Mouse (Mus musculus): ENCODE results near the gene Ror2. TPM values are rescaled to one million over a fixed set of nuclear protein-coding genes. Genes with fewer than 3 reads are reported as not detected.

Gene Ror2
- total RNA-seq, 1 experiment from 2014 or later: 0.35 TPM

DNA sequence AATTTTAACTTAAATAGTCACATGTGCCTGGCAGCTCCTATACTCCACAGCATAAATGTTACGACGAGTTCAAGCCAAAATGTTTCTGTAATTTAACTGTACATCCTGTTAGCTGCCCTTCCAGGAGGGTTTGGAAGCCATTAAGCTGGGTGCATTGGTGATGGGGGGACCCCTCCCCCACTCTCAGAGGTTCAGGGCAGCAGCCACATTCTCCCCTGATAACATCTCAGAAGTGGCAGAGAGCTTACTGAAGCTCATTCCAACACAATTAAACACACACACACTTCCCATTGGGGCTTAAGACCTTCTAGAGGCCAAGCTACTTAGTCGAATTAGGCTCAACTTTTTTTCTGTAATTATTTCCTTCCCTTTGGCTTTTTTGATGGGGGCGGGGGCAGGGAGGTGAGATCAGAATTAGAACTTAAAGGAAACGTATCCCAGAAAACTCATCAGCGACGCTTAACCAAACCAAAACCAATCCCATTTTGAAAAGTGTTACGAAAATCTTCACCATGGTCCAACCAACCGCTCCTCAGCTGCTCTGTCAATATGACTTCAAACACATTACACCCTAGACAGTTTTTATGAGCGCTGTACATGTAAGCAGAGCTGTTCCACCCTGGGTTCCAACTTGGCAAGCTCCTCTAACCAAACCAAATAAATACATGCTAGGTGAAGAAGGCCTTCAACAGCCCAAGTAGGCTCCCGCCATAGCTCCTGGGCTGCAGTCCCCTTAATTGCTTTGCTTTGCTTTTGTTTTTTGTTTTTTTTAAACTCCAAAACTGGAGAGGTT lies 4.1 kb downstream of the Ror2 start:
- ATAC-seq (replicated peaks in 1 of 2; ENCODE audit: insufficient read depth in 1 of 2, low FRiP score in 2 of 2, low TSS enrichment in 1 of 2, low read depth in 1 of 2, poor library complexity in 2 of 2, severe bottlenecking in 2 of 2): no peak

DNA sequence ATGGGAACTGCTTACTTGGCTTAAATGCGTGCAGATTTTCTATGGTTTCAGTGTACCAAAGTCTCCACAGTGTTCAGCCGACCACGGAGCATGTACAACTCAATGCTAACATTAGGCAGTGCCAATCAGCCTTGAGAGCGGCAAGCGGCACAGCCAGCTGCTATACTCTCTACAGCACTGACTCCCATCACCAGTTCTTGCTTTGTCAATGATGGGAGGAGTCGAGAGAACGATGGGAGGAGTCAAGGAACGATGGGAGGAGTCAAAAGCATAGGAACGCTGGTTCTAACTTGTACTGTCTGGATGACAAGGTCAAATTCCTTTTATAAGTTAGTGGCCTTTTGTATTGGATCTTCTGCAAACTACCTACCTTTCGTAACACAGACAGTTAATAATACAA lies 7.0 kb downstream of the Ror2 start:
- ATAC-seq (replicated peaks in 1 of 2; ENCODE audit: insufficient read depth in 1 of 2, low FRiP score in 2 of 2, low TSS enrichment in 1 of 2, low read depth in 1 of 2, poor library complexity in 2 of 2, severe bottlenecking in 2 of 2): no peak

DNA sequence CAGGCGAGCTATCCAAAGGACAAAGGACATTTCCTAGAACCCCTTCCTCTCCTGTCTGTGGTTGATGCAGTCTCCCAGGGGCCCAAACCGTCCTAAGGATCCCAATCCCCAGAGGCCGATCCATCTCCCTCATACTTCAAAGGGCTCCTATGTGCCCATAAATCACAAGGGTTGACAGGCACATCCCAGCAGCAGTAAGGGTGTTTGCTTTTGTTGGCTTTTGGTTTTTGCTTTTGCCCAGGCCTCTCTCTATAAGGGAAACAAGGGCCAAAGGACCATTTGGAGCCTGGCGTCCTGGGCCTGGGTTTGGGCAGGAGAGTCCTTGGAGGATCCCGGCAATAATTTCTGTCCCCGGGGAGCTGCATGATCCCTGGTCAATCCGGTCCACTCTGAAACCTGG lies 9.5 kb downstream of the Ror2 start:
- ATAC-seq (replicated peaks in 1 of 2; ENCODE audit: insufficient read depth in 1 of 2, low FRiP score in 2 of 2, low TSS enrichment in 1 of 2, low read depth in 1 of 2, poor library complexity in 2 of 2, severe bottlenecking in 2 of 2): no peak

DNA sequence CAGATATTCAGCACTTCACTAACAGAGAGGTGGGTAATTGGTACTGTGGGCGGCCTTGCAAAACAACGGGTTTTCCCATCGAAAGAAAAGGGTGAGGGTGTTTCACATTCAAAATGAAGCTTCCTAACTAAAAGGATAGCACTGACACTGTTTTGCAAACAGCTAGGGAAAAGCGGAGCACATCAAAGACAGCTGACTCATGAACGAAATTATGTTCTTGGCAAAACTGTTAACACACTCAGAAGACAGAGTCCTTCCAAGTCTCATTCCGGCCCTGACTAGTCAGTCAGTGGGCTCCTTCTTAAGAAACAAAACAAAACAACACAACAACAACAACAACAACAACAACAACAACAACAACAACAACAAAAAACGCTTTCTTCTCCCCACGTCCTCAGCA lies 10.1 kb downstream of the Ror2 start:
- no peak for ATAC-seq (replicated peaks in 1 of 2; ENCODE audit: insufficient read depth in 1 of 2, low FRiP score in 2 of 2, low TSS enrichment in 1 of 2, low read depth in 1 of 2, poor library complexity in 2 of 2, severe bottlenecking in 2 of 2)

DNA sequence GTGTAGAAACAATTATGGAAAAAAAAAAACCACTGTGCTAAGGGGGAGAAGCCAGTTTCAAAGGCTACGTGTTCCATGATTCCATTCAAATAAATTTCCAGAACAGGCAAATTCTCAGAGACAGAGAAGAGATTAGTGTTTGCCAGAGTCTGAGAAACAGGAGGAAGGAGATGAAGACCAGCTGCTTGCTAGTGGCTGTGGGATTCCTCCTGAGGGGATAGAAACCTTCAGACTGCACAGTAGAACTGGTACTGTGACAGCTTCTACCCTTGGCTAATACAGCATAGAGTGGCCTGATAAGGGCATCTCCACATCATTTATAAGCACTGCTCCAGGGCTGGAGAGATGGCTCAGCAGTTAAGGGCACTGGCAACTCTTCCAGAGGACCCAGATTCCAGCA lies 11.2 kb downstream of the Ror2 start:
- no peak for ATAC-seq (replicated peaks in 1 of 2; ENCODE audit: insufficient read depth in 1 of 2, low FRiP score in 2 of 2, low TSS enrichment in 1 of 2, low read depth in 1 of 2, poor library complexity in 2 of 2, severe bottlenecking in 2 of 2)

DNA sequence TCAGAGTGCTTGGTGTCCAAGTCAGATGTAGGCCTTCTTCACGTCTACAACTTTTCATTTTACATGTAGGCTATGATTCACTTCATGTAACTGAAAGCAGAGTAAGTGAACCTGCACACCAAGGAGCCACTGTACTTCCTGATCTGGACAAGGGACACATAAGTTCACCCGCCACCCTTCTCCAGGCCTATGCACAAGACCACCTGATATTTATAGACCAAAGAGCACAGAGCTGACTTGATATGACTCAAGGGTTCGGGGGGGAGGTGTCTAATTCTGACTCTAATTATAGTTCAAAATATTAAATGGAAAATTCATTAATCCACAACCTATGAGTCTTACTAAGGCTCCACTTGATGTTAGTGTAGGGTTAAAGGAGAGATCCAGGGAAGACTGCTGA lies 14.3 kb downstream of the Ror2 start:
- no peak for ATAC-seq (replicated peaks in 1 of 2; ENCODE audit: insufficient read depth in 1 of 2, low FRiP score in 2 of 2, low TSS enrichment in 1 of 2, low read depth in 1 of 2, poor library complexity in 2 of 2, severe bottlenecking in 2 of 2)

DNA sequence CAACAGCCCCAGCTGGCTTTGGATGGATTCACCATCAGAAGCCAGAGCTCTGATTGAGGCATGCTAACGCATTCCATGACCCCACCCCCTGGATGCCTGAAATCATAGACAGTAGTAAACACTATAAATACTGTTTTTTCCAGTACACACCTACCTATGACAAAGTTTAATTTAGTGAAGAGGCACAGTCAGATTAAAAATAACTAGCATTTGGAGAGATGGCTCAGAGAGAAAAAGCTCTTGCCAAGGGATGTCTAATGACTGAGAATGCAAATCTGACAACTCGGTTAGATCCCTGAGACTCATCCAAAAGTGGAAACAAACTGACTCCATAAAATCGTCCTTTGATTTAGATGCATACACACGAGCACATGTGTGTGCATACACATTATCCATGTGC lies 15.4 kb downstream of the Ror2 start:
- no peak for ATAC-seq (replicated peaks in 1 of 2; ENCODE audit: insufficient read depth in 1 of 2, low FRiP score in 2 of 2, low TSS enrichment in 1 of 2, low read depth in 1 of 2, poor library complexity in 2 of 2, severe bottlenecking in 2 of 2)

DNA sequence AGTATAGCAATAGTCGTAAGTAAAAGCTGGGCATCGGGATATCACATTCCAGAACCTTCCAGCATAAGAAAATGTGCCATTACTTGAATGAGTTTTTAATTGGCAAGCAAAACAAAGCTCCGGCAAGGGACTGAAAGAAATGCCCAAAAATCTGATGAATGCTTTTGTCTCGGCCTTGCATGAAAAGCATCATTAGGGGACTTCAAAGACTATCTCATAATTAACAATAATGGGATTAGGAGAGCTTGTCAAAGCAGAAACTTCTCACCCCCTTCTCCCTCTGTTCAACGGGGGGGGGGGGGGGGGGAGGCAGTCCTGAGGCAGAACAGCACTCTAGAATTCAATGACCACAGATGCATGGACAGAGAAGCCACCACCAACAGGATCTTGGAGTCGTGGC lies 17.4 kb downstream of the Ror2 start:
- no peak for ATAC-seq (replicated peaks in 1 of 2; ENCODE audit: insufficient read depth in 1 of 2, low FRiP score in 2 of 2, low TSS enrichment in 1 of 2, low read depth in 1 of 2, poor library complexity in 2 of 2, severe bottlenecking in 2 of 2)

DNA sequence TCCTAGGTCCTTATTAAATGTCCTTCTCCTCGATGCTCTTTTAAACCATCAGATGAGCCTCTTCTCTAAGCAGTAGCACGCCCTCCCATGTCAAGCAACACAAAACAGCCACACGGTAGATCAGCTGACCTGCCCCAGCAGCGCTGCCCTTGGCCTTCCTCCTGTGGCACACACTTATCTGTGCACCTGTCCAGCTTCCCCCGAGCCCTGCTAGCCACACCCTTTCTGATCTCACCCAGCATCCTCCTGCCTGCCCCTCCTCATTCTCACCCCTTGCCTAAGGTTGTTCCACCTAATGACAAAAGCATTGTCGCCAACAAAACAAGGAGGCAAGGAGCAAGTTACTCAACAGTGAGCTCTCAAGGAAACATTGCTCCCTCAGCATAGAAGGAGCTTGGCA lies 18.1 kb downstream of the Ror2 start:
- no peak for ATAC-seq (replicated peaks in 1 of 2; ENCODE audit: insufficient read depth in 1 of 2, low FRiP score in 2 of 2, low TSS enrichment in 1 of 2, low read depth in 1 of 2, poor library complexity in 2 of 2, severe bottlenecking in 2 of 2)

DNA sequence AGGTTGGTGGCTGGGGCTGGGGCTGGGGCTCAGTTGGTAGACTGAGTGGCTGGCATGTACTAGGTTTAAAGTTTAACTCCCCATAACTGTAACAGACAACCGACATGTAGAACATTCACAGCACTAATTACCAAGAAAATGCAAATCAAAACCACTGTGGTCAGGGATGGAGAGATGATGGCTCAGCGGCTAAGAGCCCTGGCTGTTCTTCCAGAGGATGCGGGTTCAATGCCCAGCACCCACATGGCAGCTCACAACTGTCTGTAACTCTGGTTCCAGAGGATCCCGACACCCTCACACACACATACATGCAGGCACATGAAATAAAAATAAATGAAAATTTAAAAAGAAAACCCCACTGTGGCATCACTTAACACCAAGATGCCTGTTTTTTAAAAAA lies 18.8 kb downstream of the Ror2 start:
- no peak for ATAC-seq (replicated peaks in 1 of 2; ENCODE audit: insufficient read depth in 1 of 2, low FRiP score in 2 of 2, low TSS enrichment in 1 of 2, low read depth in 1 of 2, poor library complexity in 2 of 2, severe bottlenecking in 2 of 2)

DNA sequence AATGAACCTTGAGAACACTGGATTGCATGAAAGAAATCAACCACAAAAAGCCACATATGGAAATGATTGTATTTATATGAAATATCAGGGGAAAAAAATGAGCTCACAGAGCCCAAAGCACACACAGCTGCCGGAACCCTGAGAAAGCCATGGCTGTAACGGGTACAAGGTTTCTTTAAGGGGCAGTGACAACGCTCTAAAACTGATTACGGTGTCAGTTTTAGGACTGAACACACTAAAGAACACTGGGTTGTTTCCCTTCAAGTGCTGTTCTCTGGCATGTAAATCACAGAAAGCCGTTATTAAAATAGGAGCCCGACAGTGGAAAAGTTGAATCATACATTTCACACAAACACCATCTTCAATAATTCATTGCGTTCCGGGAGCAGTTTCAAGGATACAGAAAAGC lies 19.4 kb downstream of the Ror2 start:
- no peak for ATAC-seq (replicated peaks in 1 of 2; ENCODE audit: insufficient read depth in 1 of 2, low FRiP score in 2 of 2, low TSS enrichment in 1 of 2, low read depth in 1 of 2, poor library complexity in 2 of 2, severe bottlenecking in 2 of 2)

DNA sequence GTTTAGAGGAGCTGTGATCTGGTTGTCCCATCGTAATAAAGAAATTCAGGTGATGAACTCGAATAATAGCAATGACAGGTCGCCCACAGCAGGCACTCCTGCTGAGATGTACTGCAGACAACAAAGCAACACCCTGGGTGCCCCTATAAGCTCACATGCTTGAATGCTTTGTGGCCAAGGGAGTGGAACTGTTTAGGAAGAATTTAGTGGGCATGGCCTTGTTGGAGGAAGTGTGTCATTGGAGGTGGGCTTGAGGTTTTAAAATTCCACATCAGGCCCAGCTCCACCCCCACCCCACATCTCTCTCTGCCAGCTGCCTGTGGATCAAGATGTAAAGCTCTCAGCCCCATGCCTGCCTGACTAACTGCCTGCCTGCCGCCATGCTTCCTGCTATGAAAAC lies 21.0 kb downstream of the Ror2 start:
- ATAC-seq (replicated peaks in 1 of 2; ENCODE audit: insufficient read depth in 1 of 2, low FRiP score in 2 of 2, low TSS enrichment in 1 of 2, low read depth in 1 of 2, poor library complexity in 2 of 2, severe bottlenecking in 2 of 2): no peak

DNA sequence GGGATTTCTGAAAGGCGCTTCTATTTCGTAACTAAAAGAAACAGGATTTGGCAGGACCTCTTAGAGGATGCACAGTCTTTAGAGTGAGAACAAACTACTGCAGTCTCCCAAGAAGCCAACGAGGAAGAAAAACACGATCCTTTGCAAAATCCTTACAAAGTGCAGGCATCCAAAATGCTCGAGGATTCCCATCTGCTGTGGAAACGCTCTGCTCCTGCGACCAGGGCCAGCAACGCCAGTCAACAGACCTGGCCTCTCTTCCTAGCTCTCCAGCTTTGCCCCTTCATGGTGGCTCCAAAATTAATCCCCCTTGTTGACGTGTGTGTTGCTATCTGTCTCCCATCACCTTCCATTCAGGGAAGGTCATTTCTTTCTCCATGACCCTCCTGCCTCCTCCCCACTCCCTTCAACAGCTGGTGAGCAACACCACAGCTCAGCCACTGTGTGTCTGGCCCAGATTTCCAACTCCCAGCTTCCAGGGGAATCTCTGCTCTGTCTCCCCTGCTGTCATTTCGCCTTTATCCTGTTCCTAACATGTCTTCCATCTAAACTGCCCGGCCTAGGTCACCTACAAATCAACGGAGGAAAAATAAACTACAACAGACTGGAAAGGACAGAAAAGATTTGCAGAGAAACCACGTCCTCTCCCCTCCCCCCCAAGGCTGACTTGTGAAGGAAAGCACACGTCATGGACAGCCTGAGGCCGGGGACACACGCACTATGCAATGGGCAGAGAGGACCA lies 23.2 kb downstream of the Ror2 start:
- no peak for ATAC-seq (replicated peaks in 1 of 2; ENCODE audit: insufficient read depth in 1 of 2, low FRiP score in 2 of 2, low TSS enrichment in 1 of 2, low read depth in 1 of 2, poor library complexity in 2 of 2, severe bottlenecking in 2 of 2)

DNA sequence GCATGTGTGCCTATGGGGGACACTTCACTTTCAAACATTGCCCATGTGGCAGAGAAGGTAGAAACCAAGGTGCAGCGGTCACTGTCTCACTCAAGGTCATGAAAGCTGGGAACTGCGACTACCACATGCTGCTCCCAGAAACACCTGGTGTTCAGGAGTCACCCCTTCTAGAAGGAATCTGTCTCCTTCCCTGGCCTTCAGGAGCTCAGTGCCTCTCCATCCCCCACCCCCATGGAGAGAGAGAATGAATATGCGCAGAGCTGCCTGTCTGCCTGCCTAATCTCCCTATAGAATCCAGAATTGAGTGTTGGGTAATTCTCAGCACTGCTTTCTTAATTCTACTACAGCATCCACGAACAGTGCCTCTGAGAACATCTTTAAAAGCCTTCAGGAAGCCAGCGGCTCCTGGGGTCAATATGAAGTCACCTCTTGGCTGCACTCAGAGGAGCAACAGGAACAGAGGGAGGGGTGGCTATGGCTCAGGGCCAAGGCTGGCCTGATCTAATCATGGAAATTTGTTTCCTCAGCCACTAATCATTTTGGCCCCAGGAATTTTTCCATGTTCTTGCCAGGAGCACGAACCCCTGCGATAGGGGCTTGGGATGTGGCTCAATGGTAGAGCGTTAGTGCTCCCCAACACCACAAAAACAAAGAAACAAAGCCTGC lies 24.7 kb downstream of the Ror2 start:
- no peak for ATAC-seq (replicated peaks in 1 of 2; ENCODE audit: insufficient read depth in 1 of 2, low FRiP score in 2 of 2, low TSS enrichment in 1 of 2, low read depth in 1 of 2, poor library complexity in 2 of 2, severe bottlenecking in 2 of 2)

DNA sequence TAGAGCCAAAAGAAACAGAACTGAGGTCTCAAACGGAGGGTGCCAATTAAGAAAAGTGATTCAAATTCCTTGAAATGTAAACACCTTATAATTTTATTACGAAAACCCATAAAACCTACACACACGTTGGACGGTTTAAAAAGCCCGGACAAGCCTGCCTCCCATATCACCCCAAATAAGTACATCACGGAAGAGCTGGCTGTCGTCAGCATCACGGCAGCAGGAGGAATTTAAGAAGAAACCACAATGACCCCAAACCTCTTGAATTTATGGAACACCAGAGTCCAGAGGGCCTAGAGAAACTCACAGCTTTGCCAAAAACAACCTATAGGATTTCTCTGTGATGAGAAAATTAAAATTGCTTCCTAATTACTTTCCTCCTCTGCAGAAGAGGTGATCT lies 27.0 kb downstream of the Ror2 start:
- no peak for ATAC-seq (replicated peaks in 1 of 2; ENCODE audit: insufficient read depth in 1 of 2, low FRiP score in 2 of 2, low TSS enrichment in 1 of 2, low read depth in 1 of 2, poor library complexity in 2 of 2, severe bottlenecking in 2 of 2)

DNA sequence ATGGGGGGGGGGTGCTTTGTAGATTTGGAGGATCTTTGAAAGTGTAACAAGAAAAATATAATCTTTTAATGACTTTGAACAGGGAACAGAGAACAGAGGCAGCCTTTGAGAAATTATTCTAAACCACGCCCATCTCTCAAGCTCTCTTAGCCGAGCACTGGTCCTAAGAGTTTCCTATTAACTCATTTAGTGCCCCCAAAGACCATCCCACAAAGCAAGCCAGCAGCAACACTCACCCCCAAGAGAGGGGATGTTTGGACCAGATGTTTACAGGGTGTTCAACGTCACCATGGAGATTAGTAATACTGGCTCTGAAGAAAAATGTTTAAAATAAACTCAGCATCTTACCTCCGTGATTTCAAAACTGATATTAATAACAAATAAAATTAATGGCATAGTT lies 27.4 kb downstream of the Ror2 start:
- no peak for ATAC-seq (replicated peaks in 1 of 2; ENCODE audit: insufficient read depth in 1 of 2, low FRiP score in 2 of 2, low TSS enrichment in 1 of 2, low read depth in 1 of 2, poor library complexity in 2 of 2, severe bottlenecking in 2 of 2)

DNA sequence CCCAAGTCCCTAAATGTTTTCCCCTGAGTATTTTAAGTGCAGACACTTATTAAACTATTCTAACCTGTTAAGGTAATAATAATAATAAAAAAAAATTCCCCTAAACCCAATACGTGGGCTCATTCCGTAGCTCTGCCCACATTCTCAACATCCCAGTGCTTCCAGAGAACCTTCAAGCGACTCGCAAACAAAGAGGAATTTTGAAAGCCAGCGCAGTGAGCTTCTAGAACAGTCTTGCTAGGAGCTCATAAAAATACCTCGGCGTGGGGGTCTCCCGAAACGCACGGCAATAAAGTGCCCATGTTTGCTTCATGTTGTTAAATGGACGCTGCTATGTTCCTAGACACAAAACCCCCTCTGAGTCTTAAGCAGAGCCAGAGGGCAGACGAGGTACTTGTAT lies 32.7 kb downstream of the Ror2 start:
- no peak for ATAC-seq (replicated peaks in 1 of 2; ENCODE audit: insufficient read depth in 1 of 2, low FRiP score in 2 of 2, low TSS enrichment in 1 of 2, low read depth in 1 of 2, poor library complexity in 2 of 2, severe bottlenecking in 2 of 2)

DNA sequence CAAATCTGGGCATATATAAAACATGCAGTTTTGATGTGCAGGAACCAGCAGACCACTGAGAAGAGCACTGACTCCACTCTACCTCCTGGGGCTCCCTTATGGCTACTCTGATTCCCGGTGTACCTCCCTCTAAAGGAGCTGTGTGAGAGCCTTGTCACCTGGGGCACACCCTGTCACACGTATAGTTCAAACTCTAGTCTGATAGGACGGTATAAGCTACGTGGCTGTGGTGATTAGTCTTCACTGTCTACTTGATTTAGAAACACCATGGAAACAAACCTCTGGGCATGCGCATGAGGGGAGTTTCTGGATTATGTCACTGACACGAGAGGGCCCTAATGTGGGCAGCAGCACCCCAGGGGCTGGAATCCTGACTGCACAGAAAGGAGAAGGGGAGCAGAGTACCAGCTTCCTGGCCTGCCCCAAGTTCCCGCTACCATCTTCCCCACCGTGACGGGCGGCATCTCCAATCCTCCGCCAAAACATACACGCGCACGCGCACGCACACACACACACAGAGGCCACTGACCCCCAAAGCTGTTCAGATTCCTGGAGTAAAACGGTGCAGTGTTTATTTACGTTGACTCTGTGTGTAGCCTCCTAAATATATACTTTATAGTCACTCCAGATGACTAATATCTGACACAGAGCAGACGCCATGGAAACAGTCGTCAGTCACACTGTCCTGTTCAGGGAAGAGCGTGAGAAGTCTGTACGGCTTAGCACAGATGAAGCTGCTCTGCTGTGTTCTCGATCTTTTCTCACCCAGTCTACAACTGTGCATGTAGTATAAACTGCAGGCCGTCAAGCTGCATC lies 37.1 kb downstream of the Ror2 start:
- no peak for ATAC-seq (replicated peaks in 1 of 2; ENCODE audit: insufficient read depth in 1 of 2, low FRiP score in 2 of 2, low TSS enrichment in 1 of 2, low read depth in 1 of 2, poor library complexity in 2 of 2, severe bottlenecking in 2 of 2)

All from hematopoietic stem cell, adult 5-6 weeks (primary cell).